Mouse (Mus musculus) forebrain, embryonic 11.5 days (tissue): Measurements from ENCODE around the gene Acad10. TPM values are rescaled to one million over a fixed set of nuclear protein-coding genes. Genes with fewer than 3 reads are reported as not detected.
A peak's percentile ranks its signal among the peaks of the same experiment; 100 is the strongest.
"Not testable (repeated sequence)": the region's sequence is repeated elsewhere in the genome, so short reads cannot be mapped to it uniquely, and the experiment has no call there.

Experiments
- ATAC-seq: fragments of 200-750 bp; cut with Nextera tagmentation; replicated peaks from 2 replicates; pipeline ENCODE4 v1.8.0; 2017; ENCODE audit warnings: moderate TSS enrichment; ENCODE audit not compliant: low FRiP score
- DNase-seq: peaks from one replicate; pipeline ENCODE4 v3.0.0-alpha.2; 2017; ENCODE audit warnings: low spot score
- H3K27ac ChIP-seq: fragments of 300-500 bp; sonication (generic); 2 replicates; pipeline ENCODE4 v1.5.1; 2014; ENCODE audit warnings: low read depth, low read length
- H3K27me3 ChIP-seq: fragments of 300-500 bp; sonication (generic); 2 replicates; pipeline ENCODE4 v1.6.1; 2014; ENCODE audit warnings: mild to moderate bottlenecking, low read length, mixed read lengths; ENCODE audit not compliant: control insufficient read depth, insufficient read depth
- H3K36me3 ChIP-seq: fragments of 300-500 bp; sonication (generic); 2 replicates; pipeline ENCODE4 v1.6.1; 2014; ENCODE audit warnings: mild to moderate bottlenecking, low read length, moderate library complexity, mixed read lengths; ENCODE audit not compliant: control insufficient read depth, insufficient read depth
- H3K4me1 ChIP-seq: fragments of 300-500 bp; sonication (generic); replicated peaks from 2 replicates; pipeline ENCODE4 v1.6.1; 2014; ENCODE audit warnings: low read length, mixed read lengths; ENCODE audit not compliant: control insufficient read depth, insufficient read depth
- H3K4me2 ChIP-seq: fragments of 300-500 bp; sonication (generic); 2 replicates; pipeline ENCODE4 v1.6.1; 2014; ENCODE audit warnings: low read depth, mild to moderate bottlenecking, low read length, moderate library complexity, mixed read lengths; ENCODE audit not compliant: severe bottlenecking
- H3K4me3 ChIP-seq: fragments of 300-500 bp; sonication (generic); 2 replicates; pipeline ENCODE4 v1.5.1; 2014; ENCODE audit warnings: low read depth, low read length
- H3K9ac ChIP-seq: fragments of 300-500 bp; sonication (generic); 2 replicates; pipeline ENCODE4 v1.6.1; 2014; ENCODE audit warnings: low read length
- H3K9me3 ChIP-seq: fragments of 300-500 bp; sonication (generic); 2 replicates; pipeline ENCODE4 v1.6.1; 2016; ENCODE audit warnings: low read length, mixed read lengths; ENCODE audit not compliant: control insufficient read depth
- WGBS: fragments of 180-500 bp; shearing (Covaris S2); extraction: QIAGEN DNeasy Blood & Tissue Kit; methylation state at CpG from one replicate; pipeline ENCODE4 v1.1.7; 2014; 5-methylcytosine and 5-hydroxymethylcytosine counted together
- polyA plus RNA-seq: library from polyadenylated mRNA; unstranded; fragments of >200 nt; fragmentation: Nextera tagmentation; extraction: Ambion mirVana; gene quantifications from 2 replicates; pipeline ENCODE4 v1.2.1, GENCODE M21; 2014

The Acad10 gene
- polyA plus RNA-seq, 1 experiment from 2014 or later = 1.9 TPM

DNA sequence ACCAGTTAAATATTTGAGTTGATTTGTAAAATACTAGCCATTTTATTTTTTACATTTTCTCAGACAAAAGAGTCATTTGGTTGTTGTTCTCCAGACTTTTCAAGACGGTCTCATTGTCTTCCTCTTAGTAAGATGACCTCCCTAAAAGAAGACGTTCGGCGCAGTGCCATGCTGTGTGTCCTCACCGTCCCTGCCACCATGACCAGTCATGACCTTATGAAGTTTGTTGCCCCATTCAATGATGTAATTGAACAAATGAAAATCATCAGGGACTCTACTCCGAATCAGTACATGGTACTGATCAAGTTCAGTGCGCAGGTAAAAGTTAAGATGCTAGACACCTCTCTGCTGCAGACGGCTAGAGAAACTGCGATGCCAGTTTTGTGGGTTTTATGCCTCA, 4.7 kb upstream of the Acad10 start:
- 93% methylated on average over 9 of the region's 9 CpGs for WGBS
- no peaks in the 10 kb centered on the region for H3K9me3 ChIP-seq
- DNase-seq (no peak), ATAC-seq (no peak)
- no peak overlapping the region for H3K4me3 ChIP-seq
- no peaks in the 10 kb centered on the region for H3K27me3 ChIP-seq
- no peak overlapping the region for H3K4me2 ChIP-seq
- no peaks in the 10 kb centered on the region; the same call in 1 of the 2 replicates for H3K36me3 ChIP-seq
- peaks cover 6% of the 10 kb centered on the region; the same call in 1 of the 2 replicates for H3K4me1 ChIP-seq
- H3K27ac ChIP-seq = no peak overlapping the region
- no peak overlapping the region for H3K9ac ChIP-seq

DNA sequence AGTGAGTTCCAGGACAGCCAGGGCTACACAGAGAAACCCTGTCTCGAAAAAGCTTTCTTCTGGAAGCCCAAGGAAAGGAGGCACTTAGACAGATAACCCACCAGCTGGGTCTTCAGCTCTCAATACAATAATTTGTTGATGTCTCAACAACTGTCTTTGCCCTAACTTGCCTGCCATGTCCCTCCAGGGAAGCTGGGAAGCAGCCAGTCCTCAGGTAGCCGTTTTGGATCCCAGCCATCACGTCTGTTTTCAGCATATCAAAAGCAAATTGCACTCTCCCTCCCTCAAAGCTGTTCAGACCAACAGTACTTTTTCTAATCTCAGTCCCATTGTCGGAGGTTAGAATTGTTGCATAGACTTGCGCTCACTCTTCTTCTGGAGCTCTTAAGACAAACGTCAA, 3.8 kb upstream of the Acad10 start:
- Histone ChIP-seq H3K36me3 (no peaks in the 10 kb centered on the region; the same call in 1 of the 2 replicates), H3K4me3 (no peak overlapping the region), H3K4me2 (no peak overlapping the region), H3K9ac (no peak overlapping the region), H3K27me3 (no peaks in the 10 kb centered on the region), H3K27ac (no peak overlapping the region), H3K9me3 (no peaks in the 10 kb centered on the region), H3K4me1 (peaks cover 6% of the 10 kb centered on the region; the same call in 1 of the 2 replicates)
- WGBS = 90% methylated on average over 6 of the region's 6 CpGs
- ATAC-seq = no peak
- no peak for DNase-seq

DNA sequence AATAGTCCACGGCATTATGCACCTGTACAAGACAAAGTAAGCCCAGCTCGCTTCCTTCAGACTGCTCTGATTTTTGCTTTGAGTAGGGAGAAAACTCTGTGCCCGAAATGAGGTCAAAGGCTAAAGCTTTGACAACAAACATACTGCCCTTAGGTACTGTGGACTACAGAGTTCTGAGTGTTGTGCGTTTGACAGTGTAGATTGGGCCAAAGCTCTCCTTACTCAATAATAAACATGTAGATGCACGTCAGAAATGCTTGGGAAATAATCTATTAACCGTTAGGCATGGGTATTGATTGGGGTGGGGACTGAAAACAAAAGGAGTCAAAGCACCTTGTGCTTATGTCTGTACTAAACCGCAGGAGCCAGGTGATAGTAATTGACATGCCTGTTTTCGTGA, 3.1 kb upstream of the Acad10 start:
- DNase-seq (no peak), ATAC-seq (no peak)
- no peaks in the 10 kb centered on the region for H3K9me3 ChIP-seq
- H3K4me1 ChIP-seq = peaks cover 6% of the 10 kb centered on the region; the same call in 1 of the 2 replicates
- WGBS = 91% methylated on average over 8 of the region's 8 CpGs
- H3K27ac ChIP-seq = no peak overlapping the region
- no peak overlapping the region for H3K4me3 ChIP-seq
- H3K36me3 ChIP-seq = no peaks in the 10 kb centered on the region; the same call in 1 of the 2 replicates
- no peaks in the 10 kb centered on the region for H3K27me3 ChIP-seq
- H3K4me2 ChIP-seq = no peak overlapping the region
- H3K9ac ChIP-seq = no peak overlapping the region

DNA sequence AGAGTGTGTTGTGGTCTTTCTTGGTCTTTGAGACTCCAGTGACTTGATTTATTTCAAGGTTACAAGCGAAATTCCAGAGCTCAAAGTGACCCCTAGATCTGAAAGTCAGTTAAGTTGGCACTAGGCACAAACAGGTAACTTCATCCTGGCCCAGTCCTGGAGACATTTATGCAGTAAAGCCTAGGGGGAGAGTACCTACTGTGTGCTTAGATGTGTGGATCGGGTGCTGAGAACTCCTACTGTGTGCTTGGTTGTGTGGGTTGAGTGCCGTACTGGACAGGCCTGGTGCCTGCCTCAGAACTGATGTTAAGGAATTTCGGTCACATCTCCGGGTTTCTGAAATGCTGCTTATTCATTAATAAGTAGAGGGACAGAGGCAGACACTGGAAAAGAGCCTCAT, 1.2 kb upstream of the Acad10 start:
- H3K27me3 ChIP-seq = no peaks in the 10 kb centered on the region
- H3K36me3 ChIP-seq = no peaks in the 10 kb centered on the region; the same call in 1 of the 2 replicates
- peaks cover 6% of the 10 kb centered on the region; the same call in 1 of the 2 replicates for H3K4me1 ChIP-seq
- no peak overlapping the region for H3K27ac ChIP-seq
- 92% methylated on average over 5 of the region's 5 CpGs for WGBS
- H3K4me2 ChIP-seq = peak overlapping the region; percentile 87
- peak overlapping the region; percentile 93 for H3K9ac ChIP-seq
- H3K4me3 ChIP-seq = peak overlapping the region; percentile 94
- DNase-seq = no peak
- ATAC-seq = no peak
- H3K9me3 ChIP-seq = no peaks in the 10 kb centered on the region

DNA sequence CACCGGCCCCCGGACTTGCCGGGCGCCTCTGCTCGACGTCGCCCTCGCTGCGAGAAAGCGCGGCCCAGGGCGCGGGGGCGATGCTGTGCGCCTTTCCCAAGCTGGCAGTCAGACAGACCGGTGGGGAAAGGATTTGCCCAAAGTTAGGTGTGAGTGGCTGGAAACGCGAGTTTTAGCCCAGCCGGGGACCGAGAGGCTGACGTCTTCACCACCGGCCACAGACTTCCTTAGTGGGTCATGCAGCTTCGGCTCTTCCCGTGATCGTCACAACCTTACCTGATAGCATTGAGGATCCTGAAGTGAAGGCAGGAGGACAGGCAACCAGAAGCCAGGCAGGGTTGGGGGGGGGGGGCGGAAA, 562 bp upstream of the Acad10 start:
- no peak for ATAC-seq
- peaks cover 6% of the 10 kb centered on the region; the same call in 1 of the 2 replicates for H3K4me1 ChIP-seq
- peak overlapping the region; percentile 87 for H3K4me2 ChIP-seq
- DNase-seq = no peak
- 0 out of 2 replicates have a peak overlapping the region, but pooled peaks have one; percentile 15 for H3K27ac ChIP-seq
- H3K9me3 ChIP-seq = no peaks in the 10 kb centered on the region
- H3K4me3 ChIP-seq = peak overlapping the region; percentile 94
- H3K27me3 ChIP-seq = no peaks in the 10 kb centered on the region
- under 1% methylated on average over 26 of the region's 26 CpGs for WGBS
- peak overlapping the region; percentile 93 for H3K9ac ChIP-seq
- no peaks in the 10 kb centered on the region; the same call in 1 of the 2 replicates for H3K36me3 ChIP-seq

DNA sequence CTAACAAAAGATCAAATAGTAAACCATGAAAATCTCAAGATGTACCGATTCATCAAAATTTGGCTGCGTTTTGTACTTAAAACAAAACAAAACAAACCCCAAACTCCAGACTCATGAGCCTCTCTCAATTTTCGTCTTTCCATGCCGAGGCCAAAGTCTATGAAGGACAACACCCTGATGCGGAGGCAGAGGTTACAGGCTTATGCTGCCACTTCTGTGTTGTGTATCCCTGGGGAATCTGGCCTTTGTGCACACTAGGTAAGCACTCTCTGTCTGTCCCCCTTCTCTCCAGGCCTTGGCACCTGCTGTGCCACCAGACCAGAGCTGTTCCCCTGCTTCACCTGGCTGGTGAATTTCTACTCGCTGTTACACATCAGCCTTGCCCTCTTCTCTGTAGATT, 2.7 kb downstream of the Acad10 start:
- H3K27me3 ChIP-seq, H3K9ac ChIP-seq, H3K9me3 ChIP-seq, ATAC-seq, H3K36me3 ChIP-seq, H3K4me3 ChIP-seq, H3K4me1 ChIP-seq, H3K27ac ChIP-seq, DNase-seq, H3K4me2 ChIP-seq: not testable (repeated sequence)
- 88% methylated on average over 6 of the region's 6 CpGs for WGBS

DNA sequence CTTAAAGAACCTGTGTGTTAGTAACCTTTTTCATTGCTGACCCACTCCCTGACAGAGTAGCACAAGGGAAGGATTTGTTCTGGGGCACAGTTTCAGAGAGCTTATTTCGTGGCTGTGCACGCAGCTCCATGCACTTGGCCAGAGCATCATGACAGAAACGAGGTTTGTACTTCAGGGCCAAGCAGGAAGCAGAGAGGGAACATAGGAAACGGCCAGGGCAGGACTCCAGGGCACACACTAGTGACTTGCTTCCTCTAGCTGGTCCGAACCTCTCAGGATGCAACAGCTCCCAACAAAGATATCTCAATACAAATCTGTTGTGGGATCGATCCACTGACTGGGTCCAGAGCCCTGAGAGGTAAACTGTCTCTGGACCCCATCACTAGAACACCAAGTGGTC, 3.4 kb downstream of the Acad10 start:
- not testable (repeated sequence) for DNase-seq, H3K9ac ChIP-seq, H3K27ac ChIP-seq, H3K4me2 ChIP-seq, H3K4me1 ChIP-seq, H3K9me3 ChIP-seq, ATAC-seq, H3K36me3 ChIP-seq, H3K4me3 ChIP-seq, H3K27me3 ChIP-seq
- WGBS = 83% methylated on average over 6 of the region's 6 CpGs

DNA sequence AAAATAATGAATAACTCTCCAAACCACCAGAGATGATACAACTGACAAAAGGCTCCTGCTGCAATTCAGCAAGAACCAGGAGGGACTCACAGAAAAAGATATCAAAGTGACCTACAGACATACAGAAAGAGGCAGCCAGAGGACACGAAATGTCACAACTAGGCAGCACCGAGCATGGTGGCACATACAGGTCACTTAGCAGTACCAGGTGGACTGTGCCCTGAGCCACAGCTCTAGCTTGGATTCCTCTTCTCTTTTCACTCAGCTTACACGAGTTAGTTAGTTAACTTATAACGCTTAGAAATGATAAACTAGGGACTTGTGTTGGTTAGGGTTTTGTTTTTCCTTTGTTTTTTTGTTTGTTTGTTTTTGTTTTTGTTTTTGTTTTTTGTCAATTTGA, 5.8 kb downstream of the Acad10 start:
- no peak overlapping the region for H3K9ac ChIP-seq
- DNase-seq = no peak
- no peaks in the 10 kb centered on the region for H3K27me3 ChIP-seq
- WGBS = 89% methylated on average over 4 of the region's 4 CpGs
- no peak overlapping the region for H3K4me2 ChIP-seq
- no peaks in the 10 kb centered on the region for H3K36me3 ChIP-seq
- ATAC-seq = no peak
- no peaks in the 10 kb centered on the region for H3K4me1 ChIP-seq
- no peaks in the 10 kb centered on the region for H3K9me3 ChIP-seq
- no peak overlapping the region for H3K4me3 ChIP-seq
- no peak overlapping the region for H3K27ac ChIP-seq

DNA sequence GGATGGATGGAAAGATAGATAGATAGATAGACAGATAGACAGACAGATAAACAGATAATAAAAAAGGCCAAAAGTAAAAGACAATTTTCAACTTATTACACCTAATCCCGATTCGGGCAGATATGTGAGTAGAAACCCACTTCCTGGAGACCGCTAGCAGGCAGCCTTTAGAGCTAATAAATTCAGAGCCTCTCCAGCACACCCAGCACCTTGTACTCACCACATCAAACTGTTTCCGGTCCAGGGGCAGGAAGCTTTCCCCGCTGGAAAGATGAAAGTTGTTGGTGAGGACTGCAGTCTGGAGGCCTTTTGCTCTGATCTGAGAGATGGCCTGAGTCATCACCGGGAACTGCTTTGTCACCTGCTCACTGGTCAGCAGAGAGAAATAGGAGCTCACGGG, 11.2 kb downstream of the Acad10 start:
- DNase-seq (no peak), ATAC-seq (no peak)
- Histone ChIP-seq H3K4me2 (no peak overlapping the region), H3K27me3 (no peaks in the 10 kb centered on the region), H3K27ac (no peak overlapping the region), H3K4me1 (no peaks in the 10 kb centered on the region), H3K9ac (no peak overlapping the region), H3K36me3 (no peaks in the 10 kb centered on the region), H3K9me3 (no peaks in the 10 kb centered on the region), H3K4me3 (no peak overlapping the region)
- WGBS = 89% methylated on average over 7 of the region's 7 CpGs
